Mouse (Mus musculus) myocyte (in vitro differentiated cells): ENCODE data around the gene Gm20388. TPM values are rescaled to one million over a fixed set of nuclear protein-coding genes. Genes with fewer than 3 reads are reported as not detected.

Experiments
- H3K27me3 ChIP-seq: one replicate; pipeline ENCODE4 v1.6.1; 2011; ENCODE audit not compliant: control insufficient read depth, insufficient read depth, insufficient read length
- H3K36me3 ChIP-seq: one replicate; pipeline ENCODE4 v1.6.1; 2011; ENCODE audit not compliant: control insufficient read depth, insufficient read depth
- H3K4me2 ChIP-seq: one replicate; pipeline ENCODE4 v1.6.1; 2011; ENCODE audit warnings: low read depth, control low read depth
- H3K4me3 ChIP-seq: one replicate; pipeline ENCODE4 v1.5.1; 2011; ENCODE audit warnings: mild to moderate bottlenecking, control low read depth, moderate library complexity
- H3K79me2 ChIP-seq: one replicate; pipeline ENCODE4 v1.6.1; 2011; ENCODE audit not compliant: control insufficient read depth, insufficient read depth
- H3ac ChIP-seq: one replicate; pipeline ENCODE4 v1.6.1; 2011; ENCODE audit not compliant: control insufficient read depth, insufficient read length
- CEBPB ChIP-seq: IDR thresholded peaks from 2 replicates; pipeline ENCODE4 v1.6.1; 2011; ENCODE audit warnings: mild to moderate bottlenecking, moderate library complexity; ENCODE audit not compliant: poor library complexity, insufficient read depth, severe bottlenecking
- E2F4 ChIP-seq: IDR thresholded peaks from one replicate; pipeline ENCODE4 v1.6.1; 2011; ENCODE audit warnings: mild to moderate bottlenecking, control low read depth, moderate library complexity; ENCODE audit not compliant: insufficient read depth
- MAX ChIP-seq: IDR thresholded peaks from one replicate; pipeline ENCODE4 v1.6.1; 2011; ENCODE audit warnings: low read depth, mild to moderate bottlenecking, control low read depth
- MYOD1 ChIP-seq, 3 experiments: IDR thresholded peaks; one replicate each; pipeline ENCODE4 v1.6.1; 2011; ENCODE audit warnings: control low read depth in 2 of 3, low read depth in 2 of 3, mild to moderate bottlenecking in 2 of 3, moderate library complexity in 1 of 3; ENCODE audit not compliant: insufficient read length in 2 of 3, control insufficient read depth in 1 of 3
- MYOG ChIP-seq, 3 experiments: IDR thresholded peaks; one replicate each; pipeline ENCODE4 v1.6.1; 2011; ENCODE audit warnings: control low read depth in 2 of 3, low read depth in 2 of 3, mild to moderate bottlenecking in 2 of 3; ENCODE audit not compliant: insufficient read length in 2 of 3, control insufficient read depth in 1 of 3, insufficient read depth in 1 of 3
- POLR2A ChIP-seq: IDR thresholded peaks from one replicate; pipeline ENCODE4 v1.6.1; 2011; ENCODE audit warnings: low read depth, mild to moderate bottlenecking, control low read depth, moderate library complexity; ENCODE audit not compliant: insufficient read length
- POLR2AphosphoS2 ChIP-seq: IDR thresholded peaks from one replicate; pipeline ENCODE4 v1.6.1; 2011; ENCODE audit warnings: low read depth, control low read depth; ENCODE audit not compliant: insufficient read length
- REST ChIP-seq: IDR thresholded peaks from one replicate; pipeline ENCODE4 v1.6.1; 2011; ENCODE audit warnings: mild to moderate bottlenecking, control low read depth, moderate library complexity; ENCODE audit not compliant: insufficient read depth, insufficient read length
- SRF ChIP-seq: IDR thresholded peaks from one replicate; pipeline ENCODE4 v1.6.1; 2011; ENCODE audit warnings: low read depth; ENCODE audit not compliant: control insufficient read depth, insufficient read length
- TCF12 ChIP-seq: IDR thresholded peaks from one replicate; pipeline ENCODE4 v1.6.1; 2011; ENCODE audit warnings: mild to moderate bottlenecking, control low read depth; ENCODE audit not compliant: poor library complexity, insufficient read depth, severe bottlenecking
- TCF3 ChIP-seq: IDR thresholded peaks from one replicate; pipeline ENCODE4 v1.6.1; 2011; ENCODE audit warnings: low read depth, control low read depth; ENCODE audit not compliant: insufficient read length
- USF1 ChIP-seq: IDR thresholded peaks from one replicate; pipeline ENCODE4 v1.6.1; 2011; ENCODE audit warnings: low read depth, mild to moderate bottlenecking, control low read depth, moderate library complexity
- polyA plus RNA-seq: library from polyadenylated mRNA; unstranded; fragments of >200 nt; fragmentation: generic; extraction: Trizol; gene quantifications from one replicate; pipeline ENCODE4 v1.2.1, GENCODE M21; 2012; ENCODE audit warnings: missing spikeins

Gene Gm20388
- polyA plus RNA-seq, 1 experiment: 15.3 TPM

DNA sequence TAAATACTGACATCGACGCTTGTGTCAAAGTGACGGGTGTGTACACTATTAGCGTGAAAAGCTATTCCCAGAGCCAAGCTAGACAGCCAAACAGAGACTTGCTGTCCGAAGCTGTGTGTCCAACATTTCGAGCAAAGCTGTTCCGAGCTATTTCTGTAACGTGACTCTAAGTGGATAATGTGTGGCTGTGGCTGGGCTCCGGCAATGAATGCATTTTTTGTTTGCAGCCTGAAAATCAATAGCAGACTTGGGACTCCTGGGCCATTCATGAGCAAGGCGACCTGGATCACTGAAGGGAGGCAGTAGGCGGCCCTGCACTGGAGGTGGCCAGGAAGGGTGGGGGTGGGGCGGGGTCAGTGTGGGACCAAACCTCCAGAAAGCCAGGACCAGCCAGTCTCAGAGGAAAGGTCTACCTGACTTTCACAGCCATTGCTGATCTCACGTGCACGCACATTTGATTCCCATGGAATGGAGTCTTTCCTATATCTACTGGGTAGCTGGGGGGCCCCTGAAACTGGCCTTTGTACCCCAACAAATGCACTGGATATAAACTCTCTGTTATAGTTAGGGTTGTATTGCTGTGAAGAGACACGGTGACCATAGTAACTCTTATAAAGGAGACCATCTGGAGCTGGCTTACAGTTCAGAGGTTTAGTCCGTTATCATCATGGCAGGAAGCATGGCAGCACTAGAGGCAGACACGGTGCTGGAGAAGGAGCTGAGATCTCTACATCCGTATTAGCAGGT lies 1415.7 kb downstream of the Gm20388 start:
- no peak overlapping the region for H3K4me3 ChIP-seq
- no peak overlapping the region for H3ac ChIP-seq
- TF ChIP-seq CEBPB (no peak), MAX (no peak), E2F4 (no peak), USF1 (no peak), REST (no peak), TCF3 (no peak), MYOD1 (IDR thresholded peaks at IDR 0.05; ENCODE audit: control insufficient read depth in 1 of 3, insufficient read length in 2 of 3, low read depth in 2 of 3) (no peak), POLR2AphosphoS2 (no peak), MYOG (IDR thresholded peaks at IDR 0.05; ENCODE audit: control insufficient read depth in 1 of 3, insufficient read depth in 1 of 3, insufficient read length in 2 of 3, low read depth in 2 of 3) (no peak), POLR2A (no peak), SRF (no peak), TCF12 (no peak)
- no peak overlapping the region for H3K4me2 ChIP-seq
- peaks cover 19% of the 10 kb centered on the region for H3K27me3 ChIP-seq
- no peaks in the 10 kb centered on the region for H3K79me2 ChIP-seq
- H3K36me3 ChIP-seq: no peaks in the 10 kb centered on the region

DNA sequence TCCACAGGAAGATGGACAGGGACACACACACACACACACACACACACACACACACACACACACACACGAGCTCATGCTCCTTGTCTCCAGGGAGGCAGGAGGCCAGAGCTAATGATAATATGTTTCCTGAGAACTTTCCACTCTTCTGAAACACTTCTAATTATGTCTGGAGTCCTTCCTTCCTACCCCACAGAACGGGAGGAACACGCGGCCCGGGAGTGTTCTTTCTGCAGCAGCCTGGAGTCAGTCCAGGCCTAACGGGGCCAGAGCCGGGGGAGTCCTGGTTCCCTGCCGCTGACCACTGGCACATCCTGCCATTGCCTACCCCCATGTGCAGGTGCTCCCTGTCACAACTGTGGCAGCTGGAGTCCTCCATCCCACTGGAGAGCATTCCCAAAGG lies 1421.8 kb downstream of the Gm20388 start:
- Histone ChIP-seq H3K4me2 (no peak overlapping the region), H3K79me2 (no peaks in the 10 kb centered on the region), H3K4me3 (no peak overlapping the region), H3ac (no peak overlapping the region), H3K27me3 (peaks cover 29% of the 10 kb centered on the region), H3K36me3 (no peaks in the 10 kb centered on the region)
- TF ChIP-seq POLR2A (no peak), E2F4 (no peak), REST (no peak), POLR2AphosphoS2 (no peak), SRF (no peak), MYOD1 (IDR thresholded peaks at IDR 0.05; ENCODE audit: control insufficient read depth in 1 of 3, insufficient read length in 2 of 3, low read depth in 2 of 3) (no peak), CEBPB (no peak), MYOG (IDR thresholded peaks at IDR 0.05; ENCODE audit: control insufficient read depth in 1 of 3, insufficient read depth in 1 of 3, insufficient read length in 2 of 3, low read depth in 2 of 3) (no peak), TCF12 (no peak), USF1 (no peak), TCF3 (no peak), MAX (no peak)

DNA sequence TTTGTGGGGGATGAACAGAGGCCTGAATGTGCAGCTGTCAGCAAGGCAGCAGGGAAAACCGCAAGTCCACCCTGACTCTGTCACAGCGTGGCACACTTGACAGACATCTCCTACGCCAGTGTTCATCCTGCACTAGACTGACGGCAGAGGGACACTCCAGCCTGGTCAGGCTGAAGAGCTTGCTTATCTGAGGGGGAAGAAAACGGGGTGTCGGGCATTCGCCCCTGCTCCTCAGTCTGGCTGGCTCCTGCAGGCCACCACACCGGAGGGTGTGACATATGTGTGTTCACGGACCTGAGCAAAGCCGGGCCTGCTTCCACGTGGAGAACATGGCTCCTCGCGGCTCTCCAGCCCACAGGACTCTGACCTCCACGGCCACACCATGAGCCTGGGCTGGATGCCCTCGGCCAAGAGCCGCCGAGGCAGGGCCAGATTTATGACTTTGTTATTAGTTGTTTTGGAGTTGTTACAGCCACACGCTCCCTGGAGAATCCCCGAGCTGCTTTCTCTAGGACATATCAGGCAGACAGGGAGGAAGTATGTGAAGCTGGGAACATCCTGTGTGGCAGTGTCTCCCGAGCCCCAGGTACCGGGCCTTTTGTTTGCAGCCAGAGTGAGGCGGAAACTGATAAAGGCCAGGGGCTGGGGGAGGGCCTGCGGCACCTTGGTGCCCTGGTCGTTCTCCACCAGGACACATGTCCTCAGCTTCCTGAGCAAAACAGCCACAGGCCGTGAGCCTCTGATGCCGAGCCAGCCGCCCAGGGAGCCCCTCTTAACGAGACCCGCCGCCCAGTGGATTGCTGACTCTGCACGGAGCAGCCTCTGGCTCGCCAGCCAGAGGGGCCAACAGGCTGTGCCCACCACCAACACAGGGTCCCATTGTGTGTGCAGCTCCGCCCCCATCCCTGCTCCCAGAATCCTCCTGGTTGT lies 1424.1 kb downstream of the Gm20388 start:
- no peak for TF ChIP-seq TCF12
- peak in 1 of 3 experiments; percentile 34 for TF ChIP-seq MYOD1 (IDR thresholded peaks at IDR 0.05; ENCODE audit: control insufficient read depth in 1 of 3, insufficient read length in 2 of 3, low read depth in 2 of 3)
- peak in 1 of 3 experiments; percentile 15 for TF ChIP-seq MYOG (IDR thresholded peaks at IDR 0.05; ENCODE audit: control insufficient read depth in 1 of 3, insufficient read depth in 1 of 3, insufficient read length in 2 of 3, low read depth in 2 of 3)
- Histone ChIP-seq H3ac (no peak overlapping the region), H3K27me3 (peaks cover 17% of the 10 kb centered on the region), H3K4me3 (no peak overlapping the region), H3K4me2 (no peak overlapping the region), H3K36me3 (no peaks in the 10 kb centered on the region), H3K79me2 (no peaks in the 10 kb centered on the region)

DNA sequence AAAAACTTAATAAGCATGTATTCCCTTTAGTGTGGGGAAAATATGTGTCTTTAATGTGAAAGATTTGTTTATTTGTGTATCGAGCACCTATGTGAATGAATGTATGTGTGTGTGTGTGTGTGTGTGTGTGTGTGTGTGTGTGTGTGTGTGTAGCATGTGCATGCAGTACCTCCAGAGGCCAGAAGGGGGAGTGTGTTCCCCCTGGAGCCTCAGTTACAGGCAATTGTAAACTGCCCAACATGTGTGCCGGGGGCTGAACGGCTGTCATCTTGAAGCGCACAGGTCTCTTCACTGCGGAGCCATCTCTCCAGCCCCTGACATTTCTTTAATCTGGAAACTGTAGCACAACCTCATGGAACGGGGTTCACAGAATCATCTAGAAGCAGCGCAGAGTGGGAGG lies 1425.0 kb downstream of the Gm20388 start:
- H3K27me3 ChIP-seq: peaks cover 17% of the 10 kb centered on the region
- H3K79me2 ChIP-seq: no peaks in the 10 kb centered on the region
- H3K4me3 ChIP-seq: no peak overlapping the region
- no peak overlapping the region for H3K4me2 ChIP-seq
- no peak for TF ChIP-seq MYOG (IDR thresholded peaks at IDR 0.05; ENCODE audit: control insufficient read depth in 1 of 3, insufficient read depth in 1 of 3, insufficient read length in 2 of 3, low read depth in 2 of 3)
- TF ChIP-seq REST: no peak
- TF ChIP-seq MYOD1 (IDR thresholded peaks at IDR 0.05; ENCODE audit: control insufficient read depth in 1 of 3, insufficient read length in 2 of 3, low read depth in 2 of 3): no peak
- TF ChIP-seq POLR2AphosphoS2: no peak
- no peak for TF ChIP-seq USF1
- no peak overlapping the region for H3ac ChIP-seq
- no peaks in the 10 kb centered on the region for H3K36me3 ChIP-seq
